Mouse (Mus musculus) lung, embryonic 14.5 days (tissue): Measurements from ENCODE around the gene Fli1. TPM values are rescaled to one million over a fixed set of nuclear protein-coding genes. Genes with fewer than 3 reads are reported as not detected.

Source experiments
- ATAC-seq: fragments of 200-750 bp; cut with Nextera tagmentation; 2 replicates; pipeline ENCODE4 v1.8.0; 2017; ENCODE audit warnings: mild to moderate bottlenecking, moderate TSS enrichment, moderate library complexity; ENCODE audit not compliant: insufficient read depth
- DNase-seq: peaks from one replicate; pipeline ENCODE4 v3.0.0-alpha.2; 2015
- H3K27ac ChIP-seq: fragments of 300-500 bp; sonication (generic); 2 replicates; pipeline ENCODE4 v1.5.1; 2014; ENCODE audit warnings: low read depth, mild to moderate bottlenecking, moderate library complexity
- H3K27me3 ChIP-seq: fragments of 300-500 bp; sonication (generic); 2 replicates; pipeline ENCODE4 v1.6.1; 2014; ENCODE audit warnings: low read length, control low read depth; ENCODE audit not compliant: insufficient read depth
- H3K36me3 ChIP-seq: fragments of 300-500 bp; sonication (generic); 2 replicates; pipeline ENCODE4 v1.6.1; 2014; ENCODE audit warnings: control low read depth; ENCODE audit not compliant: insufficient read depth
- H3K4me1 ChIP-seq: fragments of 300-500 bp; sonication (generic); 2 replicates; pipeline ENCODE4 v1.6.1; 2014; ENCODE audit warnings: antibody characterized with exemption, control low read depth; ENCODE audit not compliant: insufficient read depth
- H3K4me2 ChIP-seq: fragments of 300-500 bp; sonication (generic); 2 replicates; pipeline ENCODE4 v1.6.1; 2014; ENCODE audit warnings: mild to moderate bottlenecking
- H3K4me3 ChIP-seq: fragments of 300-500 bp; sonication (generic); 2 replicates; pipeline ENCODE4 v1.5.1; 2014; ENCODE audit warnings: low read depth, low read length
- H3K9ac ChIP-seq: fragments of 300-500 bp; sonication (generic); 2 replicates; pipeline ENCODE4 v1.6.1; 2014
- H3K9me3 ChIP-seq: fragments of 300-500 bp; sonication (generic); 2 replicates; pipeline ENCODE4 v1.6.1; 2016; ENCODE audit warnings: low read depth, low read length, control low read depth
- CTCF ChIP-seq: IDR thresholded peaks from 2 replicates; pipeline ENCODE4 v1.5.1; 2016; ENCODE audit warnings: antibody characterized with exemption, low read depth
- WGBS: fragments of 180-500 bp; shearing (Covaris S2); extraction: QIAGEN DNeasy Blood & Tissue Kit; methylation state at CpG from one replicate; pipeline ENCODE4 v1.1.7; 2014; 5-methylcytosine and 5-hydroxymethylcytosine counted together
- polyA plus RNA-seq: library from polyadenylated mRNA; unstranded; fragments of >200 nt; fragmentation: Nextera tagmentation; extraction: Ambion mirVana; gene quantifications from 2 replicates; pipeline ENCODE4 v1.2.1, GENCODE M21; 2014

Fli1 gene
- polyA plus RNA-seq, 1 experiment from 2014 or later: 37.8 TPM

DNA sequence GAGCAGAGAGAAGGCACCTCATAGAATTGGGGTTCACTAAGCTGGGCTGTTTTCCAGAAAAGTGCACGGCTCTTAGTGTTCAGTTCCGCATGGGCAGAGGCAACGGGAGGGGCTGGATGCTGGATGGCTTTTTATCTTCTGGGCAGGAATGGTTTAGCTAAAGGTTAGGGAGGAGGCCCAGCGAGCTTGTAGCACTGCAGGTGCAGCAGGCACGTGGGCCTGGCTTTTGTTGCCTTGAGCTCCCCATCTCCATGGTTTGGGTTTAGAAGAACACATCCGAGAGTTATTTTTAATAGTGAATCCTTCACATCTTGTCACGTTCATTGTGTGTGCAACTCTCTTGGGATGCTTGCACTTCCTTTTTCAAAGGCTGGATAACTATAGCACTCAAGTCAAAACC, 117.3 kb downstream of the Fli1 start:
- no peak for DNase-seq
- Histone ChIP-seq H3K27me3 (no peaks in the 10 kb centered on the region), H3K27ac (no peak overlapping the region), H3K9ac (no peak overlapping the region), H3K4me3 (no peak overlapping the region), H3K36me3 (0 out of 2 replicates have a peak, but pooled peaks cover 15% of the 10 kb centered on the region), H3K4me1 (no peaks in the 10 kb centered on the region), H3K4me2 (no peak overlapping the region), H3K9me3 (no peaks in the 10 kb centered on the region)
- ATAC-seq: no peak
- no peak for TF ChIP-seq CTCF
- 80% methylated on average over 7 of the region's 7 CpGs for WGBS

- Histone ChIP-seq H3K4me3 (no peak overlapping the region), H3K9me3 (no peaks in the 10 kb centered on the region), H3K36me3 (0 out of 2 replicates have a peak, but pooled peaks cover 13% of the 10 kb centered on the region), H3K27ac (no peak overlapping the region), H3K4me1 (no peaks in the 10 kb centered on the region), H3K4me2 (no peak overlapping the region), H3K27me3 (no peaks in the 10 kb centered on the region), H3K9ac (no peak overlapping the region)
- DNase-seq (no peak), ATAC-seq (no peak)
- TF ChIP-seq CTCF: peak; percentile 8; the same call in 1 of the 2 replicates
Measured at GRCm38 (mm10) chr9:32420711-32421110, 122.0 kb downstream of the Fli1 start.

DNA sequence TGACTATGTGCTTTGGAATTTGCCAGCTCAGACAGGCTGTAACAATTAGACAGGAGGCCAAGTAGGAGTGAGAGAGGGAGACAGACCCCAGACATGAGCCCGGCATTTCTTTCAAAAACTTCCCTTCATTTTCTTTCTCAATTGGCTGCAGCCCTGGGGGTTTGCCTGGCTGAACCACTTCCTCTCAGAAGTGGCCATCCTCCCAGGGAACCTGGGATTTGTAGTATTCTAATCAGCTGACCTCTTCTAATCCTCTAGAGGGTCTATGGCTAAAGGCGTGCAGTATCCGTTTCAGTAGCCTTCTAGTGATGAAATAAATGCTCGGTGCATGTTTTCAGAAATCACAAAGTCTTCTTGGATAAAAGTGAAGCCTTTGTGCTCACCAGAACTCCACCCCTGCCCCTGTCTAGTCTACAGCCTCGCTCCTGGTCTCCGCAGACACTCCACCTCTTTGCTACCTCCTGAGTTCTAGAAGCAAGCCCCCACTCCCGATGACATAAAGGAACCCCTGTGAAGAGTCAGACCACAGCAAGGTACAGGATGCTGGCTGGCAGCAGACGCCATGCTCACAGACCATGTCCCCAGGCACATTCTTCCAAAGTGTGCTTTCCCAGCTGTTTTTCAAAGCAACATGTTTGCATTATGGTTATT, 125.1 kb downstream of the Fli1 start:
- Histone ChIP-seq H3K4me2 (no peak overlapping the region), H3K4me1 (no peaks in the 10 kb centered on the region; the same call in 1 of the 2 replicates), H3K27me3 (no peaks in the 10 kb centered on the region), H3K9me3 (no peaks in the 10 kb centered on the region), H3K9ac (no peak overlapping the region), H3K36me3 (0 out of 2 replicates have a peak, but pooled peaks cover 8% of the 10 kb centered on the region), H3K27ac (no peak overlapping the region), H3K4me3 (no peak overlapping the region)
- no peak for ATAC-seq
- WGBS: 43% methylated on average over 8 of the region's 8 CpGs
- no peak for TF ChIP-seq CTCF
- no peak for DNase-seq

GRCm38 (mm10) chr9:32415952-32416351, 126.7 kb downstream of the Fli1 start:
- no peaks in the 10 kb centered on the region; the same call in 1 of the 2 replicates for H3K4me1 ChIP-seq
- H3K9me3 ChIP-seq: no peaks in the 10 kb centered on the region
- no peaks in the 10 kb centered on the region for H3K36me3 ChIP-seq
- H3K27ac ChIP-seq: no peak overlapping the region
- H3K4me3 ChIP-seq: no peak overlapping the region
- no peak for DNase-seq
- no peak for ATAC-seq
- H3K9ac ChIP-seq: no peak overlapping the region
- WGBS: 83% methylated on average over 3 of the region's 3 CpGs
- H3K4me2 ChIP-seq: no peak overlapping the region
- TF ChIP-seq CTCF: no peak
- no peaks in the 10 kb centered on the region for H3K27me3 ChIP-seq

DNA sequence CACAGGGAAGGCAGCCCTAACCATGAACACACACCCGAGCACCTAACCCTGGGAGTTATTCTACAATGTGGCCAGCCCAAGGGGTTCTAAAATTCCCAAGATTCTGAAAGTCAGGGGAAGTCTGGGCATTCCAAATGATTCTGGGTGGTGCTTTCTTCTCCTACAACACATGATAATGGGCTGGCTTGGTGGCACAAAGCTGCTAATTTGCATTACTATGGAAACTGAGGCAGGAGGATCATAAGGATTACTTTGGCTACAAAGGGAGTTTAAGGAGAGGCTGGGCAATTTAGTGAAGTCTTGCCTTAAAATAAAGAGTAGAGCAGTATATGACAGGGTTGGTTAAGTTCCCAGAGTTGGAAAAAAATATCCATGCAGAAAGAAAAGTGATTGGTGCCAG, 127.7 kb downstream of the Fli1 start:
- WGBS: 70% methylated on average over 1 of the region's 1 CpGs
- Histone ChIP-seq H3K36me3 (no peaks in the 10 kb centered on the region), H3K4me1 (no peaks in the 10 kb centered on the region; the same call in 1 of the 2 replicates), H3K4me3 (no peak overlapping the region), H3K9me3 (no peaks in the 10 kb centered on the region), H3K9ac (no peak overlapping the region), H3K27me3 (no peaks in the 10 kb centered on the region), H3K27ac (no peak overlapping the region), H3K4me2 (no peak overlapping the region)
- DNase-seq (no peak), ATAC-seq (no peak)
- TF ChIP-seq CTCF: no peak

DNA sequence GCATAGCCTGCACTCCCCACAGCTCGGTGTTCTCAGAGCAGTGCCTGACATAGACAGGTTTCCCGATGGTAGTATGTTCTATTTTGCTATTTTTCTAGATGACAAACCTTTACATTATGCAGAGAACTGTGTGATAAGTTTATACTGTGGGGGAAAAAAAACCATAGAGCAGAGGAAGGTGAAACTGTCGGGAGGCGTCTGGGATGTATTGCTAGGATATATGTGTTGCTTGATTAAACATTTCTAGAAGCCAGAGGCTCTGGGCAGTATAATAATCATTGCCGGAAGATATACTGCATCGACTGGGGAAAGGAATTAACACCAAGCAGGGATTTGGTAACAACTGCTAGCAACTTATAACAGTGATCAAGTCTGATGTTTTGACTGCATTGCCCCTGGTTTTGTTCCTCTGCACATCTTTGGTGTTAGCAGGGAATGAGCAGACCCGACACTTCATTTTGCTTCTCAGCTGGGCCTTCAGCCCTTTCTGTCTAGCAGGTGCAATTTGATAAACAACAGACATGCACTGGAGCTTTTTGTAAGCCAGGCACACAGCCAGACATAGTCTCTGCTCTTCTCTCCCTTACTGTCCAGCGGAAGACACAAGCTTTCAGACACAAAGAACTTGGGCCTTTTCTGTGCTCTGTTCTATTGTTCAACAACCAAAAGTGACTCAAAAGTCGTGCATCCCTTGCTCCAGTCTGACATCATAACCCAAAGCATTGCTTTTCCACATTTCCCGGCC, 129.7 kb downstream of the Fli1 start:
- no peak overlapping the region for H3K4me3 ChIP-seq
- no peak overlapping the region for H3K4me2 ChIP-seq
- H3K27me3 ChIP-seq: peaks cover 3% of the 10 kb centered on the region; the same call in 1 of the 2 replicates
- H3K9me3 ChIP-seq: no peaks in the 10 kb centered on the region
- TF ChIP-seq CTCF: no peak
- WGBS: 30% methylated on average over 10 of the region's 10 CpGs
- H3K36me3 ChIP-seq: no peaks in the 10 kb centered on the region
- H3K27ac ChIP-seq: no peak overlapping the region
- H3K4me1 ChIP-seq: peaks cover 4% of the 10 kb centered on the region
- ATAC-seq: no peak
- no peak overlapping the region for H3K9ac ChIP-seq
- DNase-seq: peak; percentile 68

DNA sequence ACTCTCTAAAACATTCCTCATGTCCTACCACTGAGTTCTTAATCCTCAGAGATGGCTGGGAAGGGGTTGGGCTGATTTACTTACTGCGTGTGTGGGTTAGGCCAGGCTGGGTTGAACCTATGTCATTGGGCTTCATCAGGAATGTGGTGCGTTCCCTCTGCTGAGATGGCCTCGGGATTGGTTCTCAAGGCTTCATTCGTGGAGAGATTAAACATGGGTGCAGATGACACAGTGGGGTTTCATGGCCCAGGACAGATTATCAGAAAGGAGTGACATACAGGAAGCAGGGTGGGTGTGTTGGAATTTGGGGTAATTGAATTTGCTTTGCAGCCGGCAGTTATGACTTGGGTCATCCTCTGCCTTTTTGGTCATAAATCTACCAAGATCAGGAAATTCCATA, 131.2 kb downstream of the Fli1 start:
- H3K36me3 ChIP-seq: no peaks in the 10 kb centered on the region
- WGBS: 78% methylated on average over 5 of the region's 5 CpGs
- no peaks in the 10 kb centered on the region for H3K9me3 ChIP-seq
- H3K4me3 ChIP-seq: no peak overlapping the region
- ATAC-seq: no peak
- no peak overlapping the region for H3K4me2 ChIP-seq
- no peak overlapping the region for H3K9ac ChIP-seq
- peaks cover 4% of the 10 kb centered on the region for H3K4me1 ChIP-seq
- peaks cover 3% of the 10 kb centered on the region; the same call in 1 of the 2 replicates for H3K27me3 ChIP-seq
- no peak for TF ChIP-seq CTCF
- no peak overlapping the region for H3K27ac ChIP-seq
- no peak for DNase-seq
